In genomic region chr1:170612968-170613872, GRCm38 (mm10) we compare ENCODE assay signal across 8 mouse cellular contexts. TPM values are rescaled to one million over a fixed set of nuclear protein-coding genes. Genes with fewer than 3 reads are reported as not detected.
A peak's percentile ranks its signal among the peaks of the same experiment; 100 is the strongest.
DNase-seq lines count a peak whose midpoint lies in the region; ATAC-seq lines count a peak whose summit lies in the region.

No protein-coding gene starts in this region.

- peak; percentile 80 for DNase-seq in NIH3T3 (ENCODE audit: low read depth)
- DNase-seq in cerebellum, adult 8-10 months: peak; percentile 55
- peak; percentile 81 to 87 for DNase-seq in layer of hippocampus, postnatal 10 days (ENCODE audit: low spot score in 2 of 2)
- DNase-seq in lung, postnatal 10 days: peak; percentile 89
- peak; percentile 57 for DNase-seq in ovary, postnatal 36 days (ENCODE audit: low spot score)
- DNase-seq in yolk sac, embryonic 10.5 days (ENCODE audit: low spot score): peak; percentile 38

- H3K9ac ChIP-seq in forebrain, embryonic 16.5 days (replicated peaks; ENCODE audit: low read depth, low read length): no peak overlapping the region
- H3K9ac ChIP-seq in hindbrain, embryonic 12.5 days: no peak overlapping the region

- no peaks in the 10 kb centered on the region for H3K27me3 ChIP-seq in forebrain, embryonic 16.5 days (replicated peaks; ENCODE audit: control insufficient read depth, insufficient read depth, low read length)
- H3K27me3 ChIP-seq in hindbrain, embryonic 12.5 days: no peaks in the 10 kb centered on the region

- H3K4me2 ChIP-seq in forebrain, embryonic 16.5 days (ENCODE audit: low read length): no peak overlapping the region
- H3K4me2 ChIP-seq in hindbrain, embryonic 12.5 days (replicated peaks): no peak overlapping the region

- no peak overlapping the region for H3K4me3 ChIP-seq in forebrain, embryonic 16.5 days (replicated peaks; ENCODE audit: low read length)
- H3K4me3 ChIP-seq in hindbrain, embryonic 12.5 days: no peak overlapping the region

- H3K36me3 ChIP-seq in forebrain, embryonic 16.5 days (ENCODE audit: control insufficient read depth, insufficient read depth): no peaks in the 10 kb centered on the region
- H3K36me3 ChIP-seq in hindbrain, embryonic 12.5 days: no peaks in the 10 kb centered on the region

- peak; percentile 99 for ATAC-seq in forebrain, embryonic 16.5 days
- ATAC-seq in hindbrain, embryonic 12.5 days (ENCODE audit: low FRiP score): peak; percentile 87

- WGBS in forebrain, embryonic 16.5 days: 58% methylated on average over 18 of the region's 18 CpGs
- WGBS in hindbrain, embryonic 12.5 days: 60% methylated on average over 18 of the region's 18 CpGs

- no peak overlapping the region for H3K27ac ChIP-seq in forebrain, embryonic 16.5 days (ENCODE audit: low read length)
- no peak overlapping the region for H3K27ac ChIP-seq in hindbrain, embryonic 12.5 days

- no peaks in the 10 kb centered on the region for H3K9me3 ChIP-seq in forebrain, embryonic 16.5 days (ENCODE audit: control insufficient read depth, low read length)
- H3K9me3 ChIP-seq in hindbrain, embryonic 12.5 days (replicated peaks): no peaks in the 10 kb centered on the region

- no peaks in the 10 kb centered on the region for H3K4me1 ChIP-seq in forebrain, embryonic 16.5 days (replicated peaks; ENCODE audit: control insufficient read depth, insufficient read depth, low read length)
- H3K4me1 ChIP-seq in hindbrain, embryonic 12.5 days: no peaks in the 10 kb centered on the region

RNA-seq across cellular contexts. Expression of gene Nos1ap, which starts 23.6 kb away (rescaled TPM):
- polyA plus RNA-seq in forebrain, embryonic 16.5 days (2015; fragmentation: Nextera tagmentation; extraction: Ambion mirVana): 20.9 and 26.9 TPM in 2 replicates
- 15.5 and 22.7 TPM in 2 replicates for polyA plus RNA-seq in hindbrain, embryonic 12.5 days (2016; fragmentation: Nextera tagmentation; extraction: Ambion mirVana)
- 10 to 100 TPM; 83.9 to 88.5 TPM for total RNA-seq in layer of hippocampus, postnatal 10 days (2021)

RNA-seq across cellular contexts. Expression of gene Olfml2b, which starts 31.1 kb away (rescaled TPM):
- polyA plus RNA-seq in forebrain, embryonic 16.5 days (2015; fragmentation: Nextera tagmentation; extraction: Ambion mirVana): 11.1 and 12.2 TPM in 2 replicates
- 8.0 and 10.4 TPM in 2 replicates for polyA plus RNA-seq in hindbrain, embryonic 12.5 days (2016; fragmentation: Nextera tagmentation; extraction: Ambion mirVana)
- 10 to 100 TPM; 21.7 to 25.0 TPM for total RNA-seq in layer of hippocampus, postnatal 10 days (2021)

Comparison
In these comparisons a context has a peak if more than half of its experiments do, and no peak if none do; other contexts are left out.
1. DNase-seq: peak in every context shown above with its lines; median percentile 89 in lung, postnatal 10 days; 84 in layer of hippocampus, postnatal 10 days; 80 in NIH3T3; 57 in ovary, postnatal 36 days; 55 in cerebellum, adult 8-10 months; 38 in yolk sac, embryonic 10.5 days.